Mouse (Mus musculus) thymus, postnatal 0 days (tissue): ENCODE data around the gene Hsd17b13. TPM values are rescaled to one million over a fixed set of nuclear protein-coding genes. Genes with fewer than 3 reads are reported as not detected.

Experiments used
- polyA plus RNA-seq: library from polyadenylated mRNA; unstranded; fragments of >200 nt; fragmentation: Nextera tagmentation; extraction: Ambion mirVana; gene quantifications from 2 replicates; pipeline ENCODE4 v1.2.1, GENCODE M21; 2015

Hsd17b13 gene
- polyA plus RNA-seq, 1 experiment from 2014 or later: 0.12 TPM

Other genes with a start within 250 kb of the Hsd17b13 start
- 8.6 and 9.3 TPM in 2 replicates for gene Klhl8, start 66.2 kb downstream of the Hsd17b13 start, polyA plus RNA-seq
- 3.9 and 5.7 TPM in 2 replicates for gene Hsd17b11, start 44.5 kb upstream of the Hsd17b13 start, polyA plus RNA-seq
- 53.9 and 56.6 TPM in 2 replicates for gene Nudt9, start 68.9 kb upstream of the Hsd17b13 start, polyA plus RNA-seq
- not detected in 2 replicates for gene Gm17660, start 100.2 kb upstream of the Hsd17b13 start, polyA plus RNA-seq
- 34.1 and 35.4 TPM in 2 replicates for gene Sparcl1, start 136.3 kb upstream of the Hsd17b13 start, polyA plus RNA-seq
- not detected in 2 replicates for gene Dspp, start 193.3 kb upstream of the Hsd17b13 start, polyA plus RNA-seq
- 0.08 and 0.13 TPM in 2 replicates for gene Dmp1, start 225.2 kb upstream of the Hsd17b13 start, polyA plus RNA-seq